8 mouse cellular contexts compared by ENCODE assay signal in genomic region chr8:121115948-121116347, GRCm38 (mm10). TPM values are rescaled to one million over a fixed set of nuclear protein-coding genes. Genes with fewer than 3 reads are reported as not detected.
DNase-seq lines count a peak whose midpoint lies in the region; ATAC-seq and TF ChIP-seq lines count a peak whose summit lies in the region.

TSS of gene Foxc2 (plus strand) at chr8:121116171.

- peaks cover 85% of the 10 kb centered on the region for H3K27me3 ChIP-seq in hindbrain, embryonic 14.5 days (ENCODE audit: control insufficient read depth, insufficient read depth, low read length)

- peaks cover 0 to 2% of the 10 kb centered on the region in 2 experiments; a peak in 1 of 4 replicates for H3K4me1 ChIP-seq in ES-E14 (ENCODE audit: control insufficient read depth in 2 of 2, insufficient read depth in 2 of 2, low read length in 2 of 2, poor library complexity in 1 of 2)
- H3K4me1 ChIP-seq in hindbrain, embryonic 14.5 days (replicated peaks; ENCODE audit: control insufficient read depth, insufficient read depth, low read length), result no peaks in the 10 kb centered on the region

- no peaks in the 10 kb centered on the region for H3K36me3 ChIP-seq in ES-E14 (ENCODE audit: control insufficient read depth, insufficient read depth, low read length, poor library complexity, severe bottlenecking)
- H3K36me3 ChIP-seq in hindbrain, embryonic 14.5 days (replicated peaks; ENCODE audit: control insufficient read depth, insufficient read depth), result no peaks in the 10 kb centered on the region

- no peak for ATAC-seq in hindbrain, embryonic 14.5 days (ENCODE audit: low FRiP score)
- ATAC-seq in megakaryocyte-erythroid progenitor cell, adult 5-6 weeks (replicated peaks; ENCODE audit: low FRiP score, low TSS enrichment, poor library complexity, severe bottlenecking), result peak; percentile 51; the same call in 1 of the 2 replicates

- in situ Hi-C loops in ES-E14 (cut with MboI; ENCODE audit: low sequenced_read_pairs in 2 of 2, unreplicated experiment in 2 of 2), result loop anchor here (5.0 to 10.0 kb wide), 3 partner anchors 34 to 399 kb away; partner anchors contain the start of gene Foxf1 (in 2 of the 2)

- no peaks in the 10 kb centered on the region for H3K9me3 ChIP-seq in ES-E14 (ENCODE audit: control insufficient read depth, insufficient read depth, low read depth, low read length)
- H3K9me3 ChIP-seq in hindbrain, embryonic 14.5 days (ENCODE audit: control insufficient read depth, low read length), result no peaks in the 10 kb centered on the region

- DNase-seq in ES-E14 (ENCODE audit: low read depth, low spot score) (peak; percentile 83), MN1 (ENCODE audit: low spot score) (no peak)
- DNase-seq in adrenal gland, postnatal 25 days, result peak; percentile 80
- peak; percentile 93 for DNase-seq in forelimb bud, embryonic 11.5 days (ENCODE audit: low read depth, low spot score)
- peak; percentile 80 for DNase-seq in hindbrain, embryonic 14.5 days (ENCODE audit: low spot score)
- peak; percentile 66 to 70 for DNase-seq in left cerebral cortex, postnatal 14 days (ENCODE audit: low spot score in 2 of 2)
- DNase-seq in right cerebral cortex, postnatal 4 days, result peak; percentile 58

- peak within 1 kb of the TSS; percentile 54 to 70 for H3K4me3 ChIP-seq in ES-E14 (ENCODE audit: insufficient read depth in 1 of 2, low read depth in 1 of 2, low read length in 2 of 2, poor library complexity in 1 of 2, severe bottlenecking in 1 of 2)
- H3K4me3 ChIP-seq in hindbrain, embryonic 14.5 days (replicated peaks; ENCODE audit: low read length), result peak within 1 kb of the TSS; percentile 28

- intact Hi-C loops in left cerebral cortex, postnatal 14 days (cut with DNase I), result loop anchor here (5.0 kb wide), 1 partner anchor 34 kb away; the partner anchor contains the start of gene Foxf1

- WGBS in hindbrain, embryonic 14.5 days, result under 1% methylated on average over 25 of the region's 25 CpGs

- peak within 1 kb of the TSS; percentile 35 for H3K9ac ChIP-seq in ES-E14 (ENCODE audit: insufficient read depth, low read depth, low read length, poor library complexity, severe bottlenecking)
- H3K9ac ChIP-seq in hindbrain, embryonic 14.5 days, result peak within 1 kb of the TSS; percentile 41; the same call in 1 of the 2 replicates

- H3K27ac ChIP-seq in ES-E14 (ENCODE audit: insufficient read depth, low read depth, low read length, poor library complexity, severe bottlenecking), result no peak within 1 kb of the TSS
- H3K27ac ChIP-seq in hindbrain, embryonic 14.5 days, result no peak within 1 kb of the TSS; the same call in 1 of the 2 replicates

- peak within 1 kb of the TSS; percentile 53 for H3K4me2 ChIP-seq in hindbrain, embryonic 14.5 days (replicated peaks)

TF ChIP-seq in ES-E14, 5 proteins besides CTCF, POLR2A, EP300 and RAD21:
- no peak for TF ChIP-seq HCFC1 (IDR thresholded peaks at IDR 0.05; ENCODE audit: borderline replicate concordance, insufficient read depth, low read length)

RNA-seq across cellular contexts. Expression of gene Foxc2, which starts in this region (rescaled TPM):
- total RNA-seq in ES-E14 (2012; rRNA removed), result 0.11 and 0.27 TPM in 2 replicates
- 2.7 and 3.6 TPM in 2 replicates for total RNA-seq in adrenal gland, postnatal 25 days (2021)
- polyA plus RNA-seq in hindbrain, embryonic 14.5 days (2014; fragmentation: Nextera tagmentation; extraction: Ambion mirVana), result 2.9 and 3.1 TPM in 2 replicates
- 1 to 10 TPM; 2.7 to 3.5 TPM for total RNA-seq in left cerebral cortex, postnatal 14 days (2021)
- total RNA-seq in megakaryocyte-erythroid progenitor cell, adult 5-6 weeks (2014; fragmentation: Nextera tagmentation), result not detected in 2 replicates
- not detected in 2 replicates for total RNA-seq in megakaryocyte-erythroid progenitor cell, adult 5-6 weeks (2017)

Comparison
In these comparisons a context has a peak if more than half of its experiments do, and no peak if none do; other contexts are left out.
1. Peak in DNase-seq, H3K4me3 ChIP-seq and H3K9ac ChIP-seq in ES-E14; RNA of the gene not detected or under 1 TPM.
2. Peak in ATAC-seq in megakaryocyte-erythroid progenitor cell, adult 5-6 weeks; RNA of the gene not detected or under 1 TPM.